Mouse (Mus musculus) liver, embryonic 11.5 days (tissue): ENCODE measurements around the gene Ptch1. TPM values are rescaled to one million over a fixed set of nuclear protein-coding genes. Genes with fewer than 3 reads are reported as not detected.

Experiments used
- ATAC-seq: fragments of 200-750 bp; cut with Nextera tagmentation; replicated peaks from 2 replicates; pipeline ENCODE4 v1.8.0; 2017; ENCODE audit warnings: moderate number of reproducible peaks, mild to moderate bottlenecking, moderate TSS enrichment, moderate library complexity; ENCODE audit not compliant: low FRiP score
- DNase-seq: peaks from one replicate; pipeline ENCODE4 v3.0.0-alpha.2; 2017; ENCODE audit warnings: low spot score
- H3K27ac ChIP-seq: fragments of 300-500 bp; sonication (generic); 2 replicates; pipeline ENCODE4 v1.5.1; 2014; ENCODE audit warnings: mild to moderate bottlenecking, low read depth, low read length, control low read depth
- H3K27me3 ChIP-seq: fragments of 300-500 bp; sonication (generic); replicated peaks from 2 replicates; pipeline ENCODE4 v1.6.1; 2014; ENCODE audit warnings: low read length, mixed read lengths; ENCODE audit not compliant: control insufficient read depth, insufficient read depth
- H3K36me3 ChIP-seq: fragments of 300-500 bp; sonication (generic); 2 replicates; pipeline ENCODE4 v1.6.1; 2014; ENCODE audit warnings: mild to moderate bottlenecking, low read length, moderate library complexity, mixed read lengths; ENCODE audit not compliant: control insufficient read depth, insufficient read depth
- H3K4me1 ChIP-seq: fragments of 300-500 bp; sonication (generic); replicated peaks from 2 replicates; pipeline ENCODE4 v1.6.1; 2014; ENCODE audit warnings: low read length, mixed read lengths; ENCODE audit not compliant: control insufficient read depth, insufficient read depth
- H3K4me2 ChIP-seq: fragments of 300-500 bp; sonication (generic); 2 replicates; pipeline ENCODE4 v1.6.1; 2014; ENCODE audit warnings: mild to moderate bottlenecking, control low read depth, moderate library complexity
- H3K4me3 ChIP-seq: fragments of 300-500 bp; sonication (generic); 2 replicates; pipeline ENCODE4 v1.5.1; 2014; ENCODE audit warnings: low read depth, low read length, control low read depth
- H3K9ac ChIP-seq: fragments of 300-500 bp; sonication (generic); 2 replicates; pipeline ENCODE4 v1.6.1; 2014; ENCODE audit warnings: low read depth, low read length, control low read depth
- H3K9me3 ChIP-seq: fragments of 300-500 bp; sonication (generic); 2 replicates; pipeline ENCODE4 v1.6.1; 2016; ENCODE audit warnings: low read length, inconsistent platforms, mixed read lengths; ENCODE audit not compliant: control insufficient read depth
- WGBS: fragments of 180-500 bp; shearing (Covaris S2); extraction: QIAGEN DNeasy Blood & Tissue Kit; methylation state at CpG from one replicate; pipeline ENCODE4 v1.1.7; 2014; 5-methylcytosine and 5-hydroxymethylcytosine counted together
- polyA plus RNA-seq: library from polyadenylated mRNA; unstranded; fragments of >200 nt; fragmentation: Nextera tagmentation; extraction: Ambion mirVana; gene quantifications from 2 replicates; pipeline ENCODE4 v1.2.1, GENCODE M21; 2014

The Ptch1 gene
- polyA plus RNA-seq, 1 experiment from 2014 or later, result 15.0 TPM

GRCm38 (mm10) chr13:63566018-63567015, 7.1 kb downstream of the Ptch1 start:
- Histone ChIP-seq H3K9ac (peak overlapping the region; percentile 76), H3K4me2 (peak overlapping the region; percentile 99), H3K4me1 (peaks cover 14% of the 10 kb centered on the region), H3K9me3 (no peaks in the 10 kb centered on the region), H3K27me3 (peaks cover 15% of the 10 kb centered on the region), H3K27ac (peak overlapping the region; percentile 99), H3K4me3 (peak overlapping the region; percentile 93), H3K36me3 (no peaks in the 10 kb centered on the region)
- DNase-seq, result peak; percentile 86
- WGBS, result under 1% methylated on average over 46 of the region's 46 CpGs
- ATAC-seq, result peak; percentile 40

DNA sequence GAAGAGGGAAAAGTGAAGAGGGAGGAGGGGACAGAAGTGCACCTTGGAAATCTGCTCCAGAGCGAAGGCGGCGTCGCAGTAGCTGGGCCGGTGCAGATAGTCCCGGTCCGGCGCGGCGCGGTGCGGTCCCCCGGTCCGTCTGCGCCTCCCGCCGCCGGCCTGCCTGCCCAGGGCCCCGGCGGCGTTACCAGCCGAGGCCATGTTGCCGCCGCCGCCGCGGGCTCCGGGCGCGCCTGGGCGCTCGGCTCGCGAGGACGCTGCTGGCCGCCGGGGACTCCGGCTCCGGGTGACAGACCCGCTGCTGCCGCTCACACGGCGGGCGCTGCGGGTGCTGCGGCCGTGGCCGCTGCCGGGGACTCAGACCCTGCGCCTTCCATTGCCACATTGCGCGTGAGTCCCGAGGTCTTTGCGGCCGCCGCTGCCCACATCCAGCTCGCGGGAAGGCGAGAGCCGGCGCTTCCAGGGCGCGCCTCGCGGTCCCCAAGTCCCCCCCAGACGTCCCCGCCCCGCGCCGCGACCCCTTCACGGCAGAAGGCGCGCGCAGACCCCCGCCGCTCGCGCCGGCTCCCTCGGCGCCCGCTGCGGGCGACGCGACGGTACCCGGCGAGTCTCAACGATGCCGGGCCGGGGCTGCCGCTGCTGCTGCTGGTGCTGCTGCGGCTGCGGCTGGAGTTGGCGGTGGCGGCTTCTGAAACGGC, 7.9 kb downstream of the Ptch1 start:
- Histone ChIP-seq H3K27ac (peak overlapping the region; percentile 99), H3K27me3 (peaks cover 6% of the 10 kb centered on the region), H3K9ac (peak overlapping the region; percentile 76), H3K4me3 (peak overlapping the region; percentile 93), H3K4me2 (peak overlapping the region; percentile 99), H3K9me3 (no peaks in the 10 kb centered on the region), H3K4me1 (peaks cover 22% of the 10 kb centered on the region), H3K36me3 (no peaks in the 10 kb centered on the region; the same call in 1 of the 2 replicates)
- ATAC-seq, result 0 out of 2 replicates have a peak, but pooled peaks have one; percentile 6
- under 1% methylated on average over 90 of the region's 99 CpGs for WGBS
- peak; percentile 69 for DNase-seq

DNA sequence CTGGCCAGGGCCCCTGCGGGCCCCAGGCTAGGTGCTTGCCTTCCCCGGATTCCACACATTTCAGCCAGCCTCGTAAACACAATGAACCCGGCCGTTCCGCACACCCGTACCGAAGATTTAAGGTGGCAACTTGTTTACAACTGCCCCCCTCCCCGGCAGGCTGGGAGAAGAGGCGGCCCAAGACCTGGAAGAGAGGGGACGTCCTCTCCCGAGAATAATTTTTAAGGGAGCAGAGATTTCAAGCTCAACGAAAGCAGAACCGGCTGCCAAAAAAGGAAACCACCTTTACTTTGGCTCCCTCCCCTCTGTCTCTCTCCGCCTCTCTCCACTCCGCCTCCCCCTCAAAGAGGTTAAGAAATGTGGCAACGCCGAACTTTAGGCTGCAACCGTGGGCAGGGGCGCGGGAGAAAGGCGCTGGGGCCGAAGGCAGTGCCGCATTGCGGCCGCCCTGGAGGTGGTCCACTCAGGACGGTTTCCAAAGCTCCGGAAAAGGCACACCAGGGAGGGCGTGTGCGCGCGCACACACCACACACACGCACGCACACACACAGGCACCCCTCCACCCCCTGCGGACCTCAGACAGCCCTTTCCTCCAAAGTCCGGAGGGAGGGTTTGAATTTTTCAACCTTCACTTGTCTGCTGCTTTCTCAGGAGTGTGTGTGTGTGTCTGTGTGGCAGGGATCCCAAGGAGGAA, 8.6 kb downstream of the Ptch1 start:
- Histone ChIP-seq H3K4me1 (peaks cover 25% of the 10 kb centered on the region), H3K9ac (peak overlapping the region; percentile 76), H3K36me3 (no peaks in the 10 kb centered on the region; the same call in 1 of the 2 replicates), H3K4me3 (peak overlapping the region; percentile 93), H3K9me3 (no peaks in the 10 kb centered on the region), H3K27ac (peak overlapping the region; percentile 99), H3K27me3 (no peaks in the 10 kb centered on the region), H3K4me2 (peak overlapping the region; percentile 99)
- peak; percentile 32 for ATAC-seq
- DNase-seq, result peak; percentile 77
- WGBS, result under 1% methylated on average over 36 of the region's 36 CpGs

- peak; percentile 69 for DNase-seq
- no peaks in the 10 kb centered on the region for H3K27me3 ChIP-seq
- H3K36me3 ChIP-seq, result no peaks in the 10 kb centered on the region; the same call in 1 of the 2 replicates
- ATAC-seq, result no peak; the same call in 1 of the 2 replicates
- under 1% methylated on average over 51 of the region's 51 CpGs for WGBS
- peaks cover 31% of the 10 kb centered on the region for H3K4me1 ChIP-seq
- peak overlapping the region; percentile 99 for H3K27ac ChIP-seq
- peak overlapping the region; percentile 93 for H3K4me3 ChIP-seq
- H3K9ac ChIP-seq, result peak overlapping the region; percentile 76
- no peaks in the 10 kb centered on the region for H3K9me3 ChIP-seq
- H3K4me2 ChIP-seq, result peak overlapping the region; percentile 99
Observed at GRCm38 (mm10) chr13:63563781-63564625, 9.4 kb downstream of the Ptch1 start.

GRCm38 (mm10) chr13:63562972-63563780, 10.2 kb downstream of the Ptch1 start:
- peak overlapping the region; percentile 76 for H3K9ac ChIP-seq
- H3K4me2 ChIP-seq, result peak overlapping the region; percentile 99
- ATAC-seq, result peak; percentile 74
- peak overlapping the region; percentile 93 for H3K4me3 ChIP-seq
- H3K27ac ChIP-seq, result peak overlapping the region; percentile 99
- H3K36me3 ChIP-seq, result no peaks in the 10 kb centered on the region; the same call in 1 of the 2 replicates
- no peaks in the 10 kb centered on the region for H3K27me3 ChIP-seq
- H3K9me3 ChIP-seq, result no peaks in the 10 kb centered on the region
- H3K4me1 ChIP-seq, result peaks cover 38% of the 10 kb centered on the region
- under 1% methylated on average over 50 of the region's 51 CpGs for whole genome bisulfite sequencing
- peak; percentile 88 for DNase-seq

GRCm38 (mm10) chr13:63562141-63562971, 11.0 kb downstream of the Ptch1 start:
- H3K4me2 ChIP-seq, result peak overlapping the region; percentile 99
- ATAC-seq (no peak), DNase-seq (peak; percentile 39)
- peaks cover 41% of the 10 kb centered on the region for H3K4me1 ChIP-seq
- peak overlapping the region; percentile 93 for H3K4me3 ChIP-seq
- H3K36me3 ChIP-seq, result no peaks in the 10 kb centered on the region; the same call in 1 of the 2 replicates
- H3K9ac ChIP-seq, result peak overlapping the region; percentile 76
- H3K9me3 ChIP-seq, result no peaks in the 10 kb centered on the region
- no peaks in the 10 kb centered on the region for H3K27me3 ChIP-seq
- WGBS, result 3% methylated on average over 7 of the region's 7 CpGs
- H3K27ac ChIP-seq, result peak overlapping the region; percentile 99
